Mouse (Mus musculus): ENCODE data around the gene Tcte1. TPM values are rescaled to one million over a fixed set of nuclear protein-coding genes. Genes with fewer than 3 reads are reported as not detected.

Tcte1 gene
- polyA plus RNA-seq, 1 experiment from 2014 or later, result 0.70 TPM

DNA sequence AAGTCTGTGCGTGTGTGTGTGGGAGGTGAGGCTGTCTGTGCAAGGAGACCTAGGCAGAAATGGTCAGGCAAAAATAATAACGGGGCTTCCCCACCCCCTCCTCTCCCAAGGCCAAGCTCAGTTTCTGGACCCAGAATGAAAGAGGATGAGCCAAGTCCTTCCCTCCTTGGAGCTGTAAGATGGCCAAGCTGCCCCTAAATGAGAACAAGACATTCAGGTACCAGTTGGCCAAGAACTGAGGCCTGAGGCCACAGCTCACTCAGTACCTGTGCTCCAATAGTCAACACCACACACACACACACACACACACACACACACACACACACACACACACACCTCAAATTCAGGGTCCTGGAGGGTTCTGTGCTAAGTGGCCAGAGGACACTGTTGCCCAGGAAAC is 19.5 kb downstream of the Tcte1 start:
- Histone ChIP-seq H3K4me3 (ENCODE audit: low read depth, low read length) (no peak overlapping the region), H3K4me1 (ENCODE audit: insufficient read depth) (peaks cover 10% of the 10 kb centered on the region; the same call in 1 of the 2 replicates), H3K27me3 (ENCODE audit: insufficient read depth, low read length) (peaks cover 77% of the 10 kb centered on the region), H3K27ac (ENCODE audit: low read depth) (no peak overlapping the region), H3K36me3 (ENCODE audit: insufficient read depth) (0 out of 2 replicates have a peak, but pooled peaks cover 3% of the 10 kb centered on the region), H3K9ac (no peak overlapping the region), H3K4me2 (no peak overlapping the region), H3K9me3 (ENCODE audit: low read depth, low read length) (no peaks in the 10 kb centered on the region)
- DNase-seq (no peak), ATAC-seq (ENCODE audit: insufficient read depth) (no peak)
- WGBS, result 76% methylated on average over 2 of the region's 2 CpGs
- TF ChIP-seq CTCF (IDR thresholded peaks at IDR 0.05; ENCODE audit: low read depth), result no peak

GRCm38 (mm10) chr17:45543115-45543514 is 19.9 kb downstream of the Tcte1 start:
- Histone ChIP-seq H3K9me3 (ENCODE audit: low read depth, low read length) (no peaks in the 10 kb centered on the region), H3K36me3 (ENCODE audit: insufficient read depth) (0 out of 2 replicates have a peak, but pooled peaks cover 3% of the 10 kb centered on the region), H3K4me2 (no peak overlapping the region), H3K4me1 (ENCODE audit: insufficient read depth) (peaks cover 10% of the 10 kb centered on the region; the same call in 1 of the 2 replicates), H3K4me3 (ENCODE audit: low read depth, low read length) (no peak overlapping the region), H3K27ac (ENCODE audit: low read depth) (no peak overlapping the region), H3K9ac (no peak overlapping the region), H3K27me3 (ENCODE audit: insufficient read depth, low read length) (peaks cover 78% of the 10 kb centered on the region)
- no peak for TF ChIP-seq CTCF (IDR thresholded peaks at IDR 0.05; ENCODE audit: low read depth)
- no peak for ATAC-seq (ENCODE audit: insufficient read depth)
- no peak for DNase-seq
- 35% methylated on average over 1 of the region's 1 CpGs for WGBS

GRCm38 (mm10) chr17:45544001-45544872 is 21.0 kb downstream of the Tcte1 start:
- Histone ChIP-seq H3K4me2 (peak overlapping the region; percentile 56), H3K4me3 (ENCODE audit: low read depth, low read length) (peak overlapping the region; percentile 30), H3K9ac (no peak overlapping the region), H3K9me3 (ENCODE audit: low read depth, low read length) (no peaks in the 10 kb centered on the region), H3K27ac (ENCODE audit: low read depth) (no peak overlapping the region), H3K36me3 (ENCODE audit: insufficient read depth) (0 out of 2 replicates have a peak, but pooled peaks cover 3% of the 10 kb centered on the region), H3K4me1 (ENCODE audit: insufficient read depth) (peaks cover 10% of the 10 kb centered on the region; the same call in 1 of the 2 replicates), H3K27me3 (ENCODE audit: insufficient read depth, low read length) (peaks cover 83% of the 10 kb centered on the region)
- no peak for TF ChIP-seq CTCF (IDR thresholded peaks at IDR 0.05; ENCODE audit: low read depth)
- peak; percentile 38 for DNase-seq
- no peak for ATAC-seq (ENCODE audit: insufficient read depth)
- WGBS, result 10% methylated on average over 24 of the region's 24 CpGs

GRCm38 (mm10) chr17:45544873-45545277 is 21.6 kb downstream of the Tcte1 start:
- H3K9ac ChIP-seq, result no peak overlapping the region
- no peak overlapping the region for H3K27ac ChIP-seq (ENCODE audit: low read depth)
- H3K36me3 ChIP-seq (ENCODE audit: insufficient read depth), result 0 out of 2 replicates have a peak, but pooled peaks cover 3% of the 10 kb centered on the region
- peaks cover 80% of the 10 kb centered on the region for H3K27me3 ChIP-seq (ENCODE audit: insufficient read depth, low read length)
- ATAC-seq (ENCODE audit: insufficient read depth) (no peak), DNase-seq (peak; percentile 54)
- TF ChIP-seq CTCF (IDR thresholded peaks at IDR 0.05; ENCODE audit: low read depth), result no peak
- peak overlapping the region; percentile 30 for H3K4me3 ChIP-seq (ENCODE audit: low read depth, low read length)
- no peaks in the 10 kb centered on the region for H3K9me3 ChIP-seq (ENCODE audit: low read depth, low read length)
- WGBS, result 1% methylated on average over 46 of the region's 46 CpGs
- H3K4me1 ChIP-seq (ENCODE audit: insufficient read depth), result peaks cover 10% of the 10 kb centered on the region; the same call in 1 of the 2 replicates
- H3K4me2 ChIP-seq, result peak overlapping the region; percentile 56

- Histone ChIP-seq H3K27ac (ENCODE audit: low read depth) (no peak overlapping the region), H3K36me3 (ENCODE audit: insufficient read depth) (0 out of 2 replicates have a peak, but pooled peaks cover 3% of the 10 kb centered on the region), H3K4me2 (peak overlapping the region; percentile 56), H3K9me3 (ENCODE audit: low read depth, low read length) (no peaks in the 10 kb centered on the region), H3K9ac (no peak overlapping the region), H3K4me1 (ENCODE audit: insufficient read depth) (peaks cover 10% of the 10 kb centered on the region; the same call in 1 of the 2 replicates), H3K27me3 (ENCODE audit: insufficient read depth, low read length) (peaks cover 81% of the 10 kb centered on the region), H3K4me3 (ENCODE audit: low read depth, low read length) (peak overlapping the region; percentile 30)
- WGBS, result 5% methylated on average over 74 of the region's 74 CpGs
- TF ChIP-seq CTCF (IDR thresholded peaks at IDR 0.05; ENCODE audit: low read depth), result no peak
- DNase-seq (peak; percentile 46), ATAC-seq (ENCODE audit: insufficient read depth) (0 out of 2 replicates have a peak, but pooled peaks have one; percentile 26)
Observed at GRCm38 (mm10) chr17:45545278-45545961, 22.2 kb downstream of the Tcte1 start.

DNA sequence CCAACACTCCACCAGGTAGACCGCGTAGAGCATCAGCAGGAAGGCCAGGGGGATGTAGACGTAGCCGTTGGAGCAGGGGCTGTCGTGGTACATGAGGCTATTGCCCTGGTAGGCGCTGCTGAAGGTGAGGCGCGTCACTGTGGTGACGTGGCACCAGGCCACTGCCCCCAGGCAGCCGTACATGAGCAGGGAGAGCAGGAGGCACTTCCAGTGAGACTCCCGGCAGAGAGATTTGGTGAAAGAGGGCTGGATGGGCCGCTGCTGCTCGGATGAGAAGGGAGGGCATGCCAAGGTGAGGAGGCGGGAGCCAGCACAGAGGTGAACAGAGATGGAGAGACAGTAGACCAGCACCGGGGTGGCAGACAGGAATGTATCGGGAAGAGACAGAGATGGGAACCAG is 23.7 kb downstream of the Tcte1 start:
- Histone ChIP-seq H3K4me2 (no peak overlapping the region), H3K4me1 (ENCODE audit: insufficient read depth) (peaks cover 10% of the 10 kb centered on the region; the same call in 1 of the 2 replicates), H3K9ac (no peak overlapping the region), H3K4me3 (ENCODE audit: low read depth, low read length) (no peak overlapping the region), H3K27me3 (ENCODE audit: insufficient read depth, low read length) (peaks cover 80% of the 10 kb centered on the region), H3K36me3 (ENCODE audit: insufficient read depth) (0 out of 2 replicates have a peak, but pooled peaks cover 3% of the 10 kb centered on the region), H3K9me3 (ENCODE audit: low read depth, low read length) (no peaks in the 10 kb centered on the region), H3K27ac (ENCODE audit: low read depth) (no peak overlapping the region)
- ATAC-seq (ENCODE audit: insufficient read depth), result no peak
- DNase-seq, result no peak
- TF ChIP-seq CTCF (IDR thresholded peaks at IDR 0.05; ENCODE audit: low read depth), result no peak
- 68% methylated on average over 16 of the region's 16 CpGs for WGBS

All from lung, embryonic 14.5 days (tissue).